Comparison of ENCODE assay signal across 8 mouse cellular contexts in genomic region chr17:54298232-54298924, GRCm38 (mm10). TPM values are rescaled to one million over a fixed set of nuclear protein-coding genes. Genes with fewer than 3 reads are reported as not detected.
A peak's percentile ranks its signal among the peaks of the same experiment; 100 is the strongest.
DNase-seq lines count a peak whose midpoint lies in the region; ATAC-seq and TF ChIP-seq lines count a peak whose summit lies in the region.

No protein-coding gene starts in this region.

- no peaks in the 10 kb centered on the region for H3K36me3 ChIP-seq in forebrain, embryonic 13.5 days (ENCODE audit: poor library complexity, severe bottlenecking)
- H3K36me3 ChIP-seq in liver, embryonic 15.5 days (replicated peaks) = no peaks in the 10 kb centered on the region

- peak overlapping the region; percentile 41 for H3K4me3 ChIP-seq in layer of hippocampus, adult 2 months
- peak overlapping the region; percentile 49 for H3K4me3 ChIP-seq in forebrain, embryonic 13.5 days
- no peak overlapping the region for H3K4me3 ChIP-seq in liver, embryonic 15.5 days (replicated peaks)

- H3K4me1 ChIP-seq in forebrain, embryonic 13.5 days = peaks cover 8% of the 10 kb centered on the region; the same call in 1 of the 2 replicates
- no peaks in the 10 kb centered on the region for H3K4me1 ChIP-seq in liver, embryonic 15.5 days (replicated peaks)

- no peak for DNase-seq in layer of hippocampus, adult 2 months (ENCODE audit: low spot score in 2 of 2)
- no peak for DNase-seq in layer of hippocampus, adult 9-10 months (ENCODE audit: low spot score)
- DNase-seq in adrenal gland, adult 18-20 months (ENCODE audit: low spot score in 2 of 2) = no peak
- DNase-seq in kidney, postnatal 14 days = no peak

- no peaks in the 10 kb centered on the region; the same call in 1 of the 2 replicates for H3K27me3 ChIP-seq in forebrain, embryonic 13.5 days
- peaks cover 11% of the 10 kb centered on the region for H3K27me3 ChIP-seq in liver, embryonic 15.5 days

- H3K4me2 ChIP-seq in forebrain, embryonic 13.5 days = peak overlapping the region; percentile 92
- peak overlapping the region; percentile 33 for H3K4me2 ChIP-seq in liver, embryonic 15.5 days

- WGBS in forebrain, embryonic 13.5 days = 4% methylated on average over 37 of the region's 37 CpGs
- 4% methylated on average over 37 of the region's 37 CpGs for whole genome bisulfite sequencing in liver, embryonic 15.5 days (ENCODE audit: insufficient replicate concordance)

- H3K9me3 ChIP-seq in forebrain, embryonic 13.5 days (replicated peaks) = no peaks in the 10 kb centered on the region
- no peaks in the 10 kb centered on the region for H3K9me3 ChIP-seq in liver, embryonic 15.5 days (replicated peaks)

- peak overlapping the region; percentile 62 for H3K9ac ChIP-seq in forebrain, embryonic 13.5 days
- H3K9ac ChIP-seq in liver, embryonic 15.5 days = no peak overlapping the region

- TF ChIP-seq CTCF in layer of hippocampus, adult 2 months (conservative IDR thresholded peaks at IDR 0.05) = no peak

- H3K27ac ChIP-seq in layer of hippocampus, adult 2 months = no peak overlapping the region
- H3K27ac ChIP-seq in forebrain, embryonic 13.5 days = no peak overlapping the region
- H3K27ac ChIP-seq in liver, embryonic 15.5 days (replicated peaks) = no peak overlapping the region

- ATAC-seq in common myeloid progenitor, adult 5-6 weeks (replicated peaks; ENCODE audit: low read depth, poor library complexity, severe bottlenecking) = 0 out of 2 replicates have a peak, but pooled peaks have one; percentile 2
- ATAC-seq in forebrain, embryonic 13.5 days = peak; percentile 86
- no peak for ATAC-seq in liver, embryonic 15.5 days (ENCODE audit: insufficient read depth)
- no peak for ATAC-seq in megakaryocyte progenitor cell, adult 5-6 weeks (replicated peaks; ENCODE audit: poor library complexity)

RNA-seq across cellular contexts. Expression of gene Slc5a7, which starts 0.5 kb away (rescaled TPM):
- under 1 TPM; 0.20 to 0.25 TPM for total RNA-seq in layer of hippocampus, adult 2 months (2021)
- not detected in 2 replicates for total RNA-seq in common myeloid progenitor, adult 5-6 weeks (2017)
- 0.40 and 0.59 TPM in 2 replicates for polyA plus RNA-seq in forebrain, embryonic 13.5 days (2015; fragmentation: Nextera tagmentation; extraction: Ambion mirVana)
- polyA plus RNA-seq in liver, embryonic 15.5 days (2015; fragmentation: Nextera tagmentation; extraction: Ambion mirVana) = 0.02 TPM in 1 of 2 replicates, not detected in the other
- total RNA-seq in megakaryocyte progenitor cell, adult 5-6 weeks (2015) = not detected in 2 replicates
- total RNA-seq in megakaryocyte progenitor cell, adult 5-6 weeks (2017) = not detected in 2 replicates
- not detected for total RNA-seq in adrenal gland, adult 18-20 months (2021)

Comparison
In these comparisons a context has a peak if more than half of its experiments do, and no peak if none do; other contexts are left out.
1. ATAC-seq: peak in common myeloid progenitor, adult 5-6 weeks (single experiment) and forebrain, embryonic 13.5 days (single experiment); none in liver, embryonic 15.5 days (single experiment) and megakaryocyte progenitor cell, adult 5-6 weeks (single experiment).